Mouse (Mus musculus) heart, embryonic 14.5 days (tissue): ENCODE results near the gene Rbm33. TPM values are rescaled to one million over a fixed set of nuclear protein-coding genes. Genes with fewer than 3 reads are reported as not detected.

Source experiments
- ATAC-seq: fragments of 200-750 bp; cut with Nextera tagmentation; 2 replicates; pipeline ENCODE4 v1.8.0; 2017; ENCODE audit warnings: low read depth, moderate TSS enrichment; ENCODE audit not compliant: insufficient number of reproducible peaks, insufficient read depth, low FRiP score
- H3K27ac ChIP-seq, 2 experiments: fragments of 200-500 bp in 1 of 2; fragments of 300-500 bp in 1 of 2; sonication (generic) in 1 of 2; replicated peaks in 1 of 2; 2 replicates each; pipeline ENCODE4 v1.5.1; 2012 to 2014; ENCODE audit warnings: low read depth in 2 of 2, low read length in 2 of 2, control low read depth in 1 of 2, mild to moderate bottlenecking in 1 of 2, mixed read lengths in 1 of 2; ENCODE audit not compliant: control insufficient read depth in 1 of 2, insufficient read depth in 1 of 2
- H3K27me3 ChIP-seq: fragments of 300-500 bp; sonication (generic); 2 replicates; pipeline ENCODE4 v1.6.1; 2014; ENCODE audit warnings: mild to moderate bottlenecking, low read length, control low read depth; ENCODE audit not compliant: control insufficient read depth, insufficient read depth
- H3K36me3 ChIP-seq: fragments of 300-500 bp; sonication (generic); 2 replicates; pipeline ENCODE4 v1.6.1; 2014; ENCODE audit warnings: mild to moderate bottlenecking, control low read depth, low read length, mixed read lengths; ENCODE audit not compliant: control insufficient read depth, insufficient read depth
- H3K4me1 ChIP-seq, 2 experiments: fragments of 200-500 bp in 1 of 2; fragments of 300-500 bp in 1 of 2; sonication (generic) in 1 of 2; 2 replicates each; pipeline ENCODE4 v1.6.1; 2012 to 2014; ENCODE audit warnings: low read length in 2 of 2, control low read depth in 1 of 2, mixed read lengths in 1 of 2; ENCODE audit not compliant: control insufficient read depth in 2 of 2, insufficient read depth in 2 of 2
- H3K4me2 ChIP-seq: fragments of 300-500 bp; sonication (generic); 2 replicates; pipeline ENCODE4 v1.6.1; 2014; ENCODE audit warnings: mild to moderate bottlenecking, low read length
- H3K4me3 ChIP-seq, 2 experiments: fragments of 200-500 bp in 1 of 2; fragments of 300-500 bp in 1 of 2; sonication (generic) in 1 of 2; 2 replicates each; pipeline ENCODE4 v1.5.1; 2012 to 2014; ENCODE audit warnings: low read length in 2 of 2, mild to moderate bottlenecking in 2 of 2, control low read depth in 1 of 2, low read depth in 1 of 2, moderate library complexity in 1 of 2; ENCODE audit not compliant: control insufficient read depth in 1 of 2, insufficient read depth in 1 of 2
- H3K9ac ChIP-seq: fragments of 300-500 bp; sonication (generic); 2 replicates; pipeline ENCODE4 v1.6.1; 2014; ENCODE audit warnings: mild to moderate bottlenecking, low read length
- H3K9me3 ChIP-seq: fragments of 300-500 bp; sonication (generic); 2 replicates; pipeline ENCODE4 v1.6.1; 2016; ENCODE audit warnings: low read length, control low read depth; ENCODE audit not compliant: control insufficient read depth
- WGBS: fragments of 180-500 bp; shearing (Covaris S2); extraction: QIAGEN DNeasy Blood & Tissue Kit; methylation state at CpG from one replicate; pipeline ENCODE4 v1.1.7; 2014; 5-methylcytosine and 5-hydroxymethylcytosine counted together
- polyA plus RNA-seq: library from polyadenylated mRNA; unstranded; fragments of >200 nt; fragmentation: Nextera tagmentation; extraction: Ambion mirVana; gene quantifications from 2 replicates; pipeline ENCODE4 v1.2.1, GENCODE M21; 2014

Gene Rbm33
- polyA plus RNA-seq, 1 experiment from 2014 or later = 14.4 TPM

- Histone ChIP-seq H3K4me3 (no peak overlapping the region), H3K9ac (no peak overlapping the region), H3K36me3 (no peaks in the 10 kb centered on the region), H3K27ac (no peak overlapping the region), H3K4me2 (no peak overlapping the region), H3K4me1 (peaks cover 0 to 24% of the 10 kb centered on the region in 2 experiments; a peak in 2 of 4 replicates), H3K9me3 (no peaks in the 10 kb centered on the region), H3K27me3 (no peaks in the 10 kb centered on the region)
- WGBS = 76% methylated on average over 2 of the region's 2 CpGs
- ATAC-seq = no peak
Observed at GRCm38 (mm10) chr5:28323822-28324221, 6.9 kb downstream of the Rbm33 start.

- ATAC-seq = no peak
Observed at GRCm38 (mm10) chr5:28324457-28324856, 7.5 kb downstream of the Rbm33 start.

GRCm38 (mm10) chr5:28329024-28329806 lies 12.3 kb downstream of the Rbm33 start:
- H3K9ac ChIP-seq = no peak overlapping the region
- H3K4me3 ChIP-seq = no peak overlapping the region
- peaks cover 21% of the 10 kb centered on the region for H3K36me3 ChIP-seq
- H3K4me2 ChIP-seq = no peak overlapping the region
- ATAC-seq = no peak
- 78% methylated on average over 7 of the region's 7 CpGs for WGBS
- H3K27ac ChIP-seq = no peak overlapping the region
- no peaks in the 10 kb centered on the region for H3K27me3 ChIP-seq
- no peaks in the 10 kb centered on the region for H3K9me3 ChIP-seq
- 0 out of 4 replicates have a peak, but pooled peaks cover 0 to 14% of the 10 kb centered on the region in 2 experiments for H3K4me1 ChIP-seq

More at GRCm38 (mm10) chr5:28324457-28324856, 7.5 kb downstream of the Rbm33 start:
- H3K4me3 ChIP-seq = no peak overlapping the region
- 29% methylated on average over 1 of the region's 1 CpGs for WGBS
- H3K9me3 ChIP-seq = no peaks in the 10 kb centered on the region
- no peaks in the 10 kb centered on the region for H3K36me3 ChIP-seq
- no peak overlapping the region for H3K4me2 ChIP-seq
- H3K27me3 ChIP-seq = no peaks in the 10 kb centered on the region
- H3K9ac ChIP-seq = no peak overlapping the region
- H3K4me1 ChIP-seq = peaks cover 0 to 19% of the 10 kb centered on the region in 2 experiments; a peak in 2 of 4 replicates
- H3K27ac ChIP-seq = no peak overlapping the region

- peaks cover 0 to 7% of the 10 kb centered on the region in 2 experiments; a peak in 1 of 4 replicates for H3K4me1 ChIP-seq
- H3K27me3 ChIP-seq = no peaks in the 10 kb centered on the region
- H3K4me2 ChIP-seq = no peak overlapping the region
- H3K36me3 ChIP-seq = peaks cover 62% of the 10 kb centered on the region
- WGBS = 87% methylated on average over 2 of the region's 2 CpGs
- ATAC-seq = no peak
- no peak overlapping the region for H3K9ac ChIP-seq
- no peaks in the 10 kb centered on the region for H3K9me3 ChIP-seq
- H3K27ac ChIP-seq = no peak overlapping the region
- no peak overlapping the region for H3K4me3 ChIP-seq
Observed at GRCm38 (mm10) chr5:28333731-28334130, 16.8 kb downstream of the Rbm33 start.

GRCm38 (mm10) chr5:28351857-28352513 lies 35.1 kb downstream of the Rbm33 start:
- no peak overlapping the region for H3K4me3 ChIP-seq
- H3K4me1 ChIP-seq = peaks cover 0 to 7% of the 10 kb centered on the region in 2 experiments; a peak in 1 of 4 replicates
- no peaks in the 10 kb centered on the region for H3K9me3 ChIP-seq
- ATAC-seq = no peak
- H3K27me3 ChIP-seq = no peaks in the 10 kb centered on the region
- peaks cover 45% of the 10 kb centered on the region for H3K36me3 ChIP-seq
- no peak overlapping the region for H3K27ac ChIP-seq
- H3K9ac ChIP-seq = no peak overlapping the region
- H3K4me2 ChIP-seq = no peak overlapping the region

- Histone ChIP-seq H3K36me3 (peaks cover 71% of the 10 kb centered on the region), H3K27me3 (no peaks in the 10 kb centered on the region), H3K27ac (no peak overlapping the region), H3K9me3 (no peaks in the 10 kb centered on the region), H3K4me2 (no peak overlapping the region), H3K9ac (no peak overlapping the region), H3K4me1 (peaks cover 0 to 7% of the 10 kb centered on the region in 2 experiments; a peak in 1 of 4 replicates), H3K4me3 (no peak overlapping the region)
- no peak for ATAC-seq
Observed at GRCm38 (mm10) chr5:28355614-28356013, 38.7 kb downstream of the Rbm33 start.

GRCm38 (mm10) chr5:28360745-28361144 lies 43.8 kb downstream of the Rbm33 start:
- Histone ChIP-seq H3K4me3 (no peak overlapping the region), H3K27me3 (no peaks in the 10 kb centered on the region), H3K4me2 (no peak overlapping the region), H3K27ac (no peak overlapping the region), H3K4me1 (peaks cover 0 to under 1% of the 10 kb centered on the region in 2 experiments; a peak in 1 of 4 replicates), H3K9ac (no peak overlapping the region), H3K36me3 (peaks cover 88% of the 10 kb centered on the region), H3K9me3 (no peaks in the 10 kb centered on the region)
- no peak for ATAC-seq
- WGBS = 89% methylated on average over 2 of the region's 2 CpGs
